Mouse (Mus musculus) 3134 (cell line): Measurements from ENCODE around the gene Ssmem1.
A peak's percentile ranks its signal among the peaks of the same experiment; 100 is the strongest.

Experiments used
- DNase-seq: peaks from one replicate; pipeline ENCODE4 v3.0.0-alpha.2; 2011; ENCODE audit warnings: low spot score; ENCODE audit not compliant: insufficient read length; ENCODE audit errors: extremely low read depth

Ssmem1 gene

GRCm38 (mm10) chr6:30552628-30553027 is 43.0 kb downstream of the Ssmem1 start:
- no peak for DNase-seq

- no peak for DNase-seq
Observed at GRCm38 (mm10) chr6:30553381-30554010, 43.8 kb downstream of the Ssmem1 start.

GRCm38 (mm10) chr6:30554092-30554491 is 44.4 kb downstream of the Ssmem1 start:
- no peak for DNase-seq

GRCm38 (mm10) chr6:30554621-30555170 is 45.0 kb downstream of the Ssmem1 start:
- no peak for DNase-seq

GRCm38 (mm10) chr6:30556080-30556479 is 46.4 kb downstream of the Ssmem1 start:
- no peak for DNase-seq

GRCm38 (mm10) chr6:30559726-30560125 is 50.1 kb downstream of the Ssmem1 start:
- no peak for DNase-seq

GRCm38 (mm10) chr6:30562132-30562531 is 52.5 kb downstream of the Ssmem1 start:
- peak; percentile 42 for DNase-seq

GRCm38 (mm10) chr6:30563575-30563974 is 53.9 kb downstream of the Ssmem1 start:
- no peak for DNase-seq

GRCm38 (mm10) chr6:30564051-30564450 is 54.4 kb downstream of the Ssmem1 start:
- no peak for DNase-seq

- DNase-seq = no peak
Observed at GRCm38 (mm10) chr6:30568069-30568468, 58.4 kb downstream of the Ssmem1 start, which contains the start of gene Cpa4. Gene Cpa4 (plus strand): TSS chr6:30568369.

GRCm38 (mm10) chr6:30569331-30569730 is 59.7 kb downstream of the Ssmem1 start:
- DNase-seq = no peak
